In genomic region chr1:32649647-32650209, GRCm38 (mm10) we compare ENCODE assay signal across 11 mouse cellular contexts.
"Had no signal": no experiment of that assay in that cellular context is flagged by ENCODE, and none has a peak within 500 bp of the region (broad histone marks: within the 10 kb centered on the region; RNA-seq: fewer than 3 reads in every experiment).

No protein-coding gene starts in this region.

- H3K27ac ChIP-seq: kidney, postnatal 0 days; limb, embryonic 13.5 days; liver, embryonic 14.5 days had no signal

- H3K4me2 ChIP-seq: limb, embryonic 13.5 days had no signal

- H3K27me3 ChIP-seq: limb, embryonic 13.5 days had no signal

- H3K9ac ChIP-seq: limb, embryonic 13.5 days; liver, embryonic 14.5 days had no signal

- H3K4me1 ChIP-seq: limb, embryonic 13.5 days had no signal

- H3K9me3 ChIP-seq: limb, embryonic 13.5 days had no signal

- H3K36me3 ChIP-seq: limb, embryonic 13.5 days had no signal

- H3K4me3 ChIP-seq: limb, embryonic 13.5 days had no signal

- DNase-seq: kidney, adult 11 months; kidney, adult 9 months; kidney, postnatal 36 days; left cerebral cortex, postnatal 4 days; lung, adult 18-20 months; right cerebral cortex, adult 18-20 months; right cerebral cortex, postnatal 25 days; thymus, postnatal 4 days had no signal
